Mouse (Mus musculus): ENCODE data around the gene Ntm.

Ntm gene

GRCm38 (mm10) chr9:29411408-29412180, 551.3 kb downstream of the Ntm start:
- DNase-seq (ENCODE audit: low read depth, low spot score) = no peak

GRCm38 (mm10) chr9:29410728-29411407, 552.1 kb downstream of the Ntm start:
- no peak for DNase-seq (ENCODE audit: low read depth, low spot score)

GRCm38 (mm10) chr9:29410284-29410683, 552.7 kb downstream of the Ntm start:
- DNase-seq (ENCODE audit: low read depth, low spot score) = no peak

GRCm38 (mm10) chr9:29409216-29409907, 553.6 kb downstream of the Ntm start:
- peak; percentile 3 for DNase-seq (ENCODE audit: low read depth, low spot score)

GRCm38 (mm10) chr9:29407954-29408353, 555.0 kb downstream of the Ntm start:
- no peak for DNase-seq (ENCODE audit: low read depth, low spot score)

- DNase-seq (ENCODE audit: low read depth, low spot score) = no peak
These were observed 556.0 kb downstream of the Ntm start for GRCm38 (mm10) chr9:29406973-29407372.

GRCm38 (mm10) chr9:29406046-29406445, 556.9 kb downstream of the Ntm start:
- DNase-seq (ENCODE audit: low read depth, low spot score) = no peak

- no peak for DNase-seq (ENCODE audit: low read depth, low spot score)
These were observed 562.8 kb downstream of the Ntm start for GRCm38 (mm10) chr9:29400151-29400550.

- no peak for DNase-seq (ENCODE audit: low read depth, low spot score)
These were observed 566.8 kb downstream of the Ntm start for GRCm38 (mm10) chr9:29396101-29396500.

GRCm38 (mm10) chr9:29393136-29393535, 569.8 kb downstream of the Ntm start:
- no peak for DNase-seq (ENCODE audit: low read depth, low spot score)

GRCm38 (mm10) chr9:29390796-29391517, 572.0 kb downstream of the Ntm start:
- DNase-seq (ENCODE audit: low read depth, low spot score) = no peak

- DNase-seq (ENCODE audit: low read depth, low spot score) = no peak
These were observed 573.7 kb downstream of the Ntm start for GRCm38 (mm10) chr9:29389224-29389623.

- no peak for DNase-seq (ENCODE audit: low read depth, low spot score)
These were observed 575.8 kb downstream of the Ntm start for GRCm38 (mm10) chr9:29387136-29387535.

- no peak for DNase-seq (ENCODE audit: low read depth, low spot score)
These were observed 585.6 kb downstream of the Ntm start for GRCm38 (mm10) chr9:29377172-29378002.

- no peak for DNase-seq (ENCODE audit: low read depth, low spot score)
These were observed 591.6 kb downstream of the Ntm start for GRCm38 (mm10) chr9:29371341-29371740.

GRCm38 (mm10) chr9:29369621-29370020, 593.3 kb downstream of the Ntm start:
- DNase-seq (ENCODE audit: low read depth, low spot score) = no peak

- no peak for DNase-seq (ENCODE audit: low read depth, low spot score)
These were observed 594.6 kb downstream of the Ntm start for GRCm38 (mm10) chr9:29368291-29368690.

GRCm38 (mm10) chr9:29357796-29358195, 605.1 kb downstream of the Ntm start:
- DNase-seq (ENCODE audit: low read depth, low spot score) = no peak

GRCm38 (mm10) chr9:29342303-29342702, 620.6 kb downstream of the Ntm start:
- DNase-seq (ENCODE audit: low read depth, low spot score) = no peak

- no peak for DNase-seq (ENCODE audit: low read depth, low spot score)
These were observed 621.6 kb downstream of the Ntm start for GRCm38 (mm10) chr9:29341292-29341691.

- DNase-seq (ENCODE audit: low read depth, low spot score) = no peak
These were observed 627.3 kb downstream of the Ntm start for GRCm38 (mm10) chr9:29335671-29336070.
